Mouse (Mus musculus) intestine, embryonic 15.5 days (tissue): Measurements from ENCODE around the gene H2-Oa. TPM values are rescaled to one million over a fixed set of nuclear protein-coding genes. Genes with fewer than 3 reads are reported as not detected.

Source experiments
- ATAC-seq: fragments of 200-750 bp; cut with Nextera tagmentation; 2 replicates; pipeline ENCODE4 v1.8.0; 2017; ENCODE audit warnings: moderate TSS enrichment, moderate library complexity
- H3K27ac ChIP-seq: fragments of 300-500 bp; sonication (generic); 2 replicates; pipeline ENCODE4 v1.5.1; 2015; ENCODE audit warnings: mild to moderate bottlenecking, inconsistent platforms
- H3K27me3 ChIP-seq: fragments of 300-500 bp; sonication (generic); replicated peaks from 2 replicates; pipeline ENCODE4 v1.6.1; 2015; ENCODE audit warnings: inconsistent platforms
- H3K36me3 ChIP-seq: fragments of 300-500 bp; sonication (generic); 2 replicates; pipeline ENCODE4 v1.6.1; 2015; ENCODE audit warnings: inconsistent platforms
- H3K4me1 ChIP-seq: fragments of 300-500 bp; sonication (generic); replicated peaks from 2 replicates; pipeline ENCODE4 v1.6.1; 2015; ENCODE audit warnings: inconsistent platforms
- H3K4me2 ChIP-seq: fragments of 300-500 bp; sonication (generic); replicated peaks from 2 replicates; pipeline ENCODE4 v1.6.1; 2015; ENCODE audit warnings: mild to moderate bottlenecking, inconsistent platforms
- H3K4me3 ChIP-seq: fragments of 300-500 bp; sonication (generic); replicated peaks from 2 replicates; pipeline ENCODE4 v1.5.1; 2015; ENCODE audit warnings: inconsistent platforms
- H3K9ac ChIP-seq: fragments of 300-500 bp; sonication (generic); 2 replicates; pipeline ENCODE4 v1.6.1; 2015; ENCODE audit warnings: inconsistent platforms
- H3K9me3 ChIP-seq: fragments of 300-500 bp; sonication (generic); 2 replicates; pipeline ENCODE4 v1.6.1; 2016; ENCODE audit warnings: inconsistent platforms
- WGBS: fragments of 180-500 bp; shearing (Covaris S2); methylation state at CpG from one replicate; pipeline ENCODE4 v1.1.7; 2015; 5-methylcytosine and 5-hydroxymethylcytosine counted together
- polyA plus RNA-seq: library from polyadenylated mRNA; unstranded; fragments of >200 nt; fragmentation: Nextera tagmentation; extraction: Ambion mirVana; gene quantifications from 2 replicates; pipeline ENCODE4 v1.2.1, GENCODE M21; 2015

The H2-Oa gene
- polyA plus RNA-seq, 1 experiment from 2014 or later, result 0.85 TPM

DNA sequence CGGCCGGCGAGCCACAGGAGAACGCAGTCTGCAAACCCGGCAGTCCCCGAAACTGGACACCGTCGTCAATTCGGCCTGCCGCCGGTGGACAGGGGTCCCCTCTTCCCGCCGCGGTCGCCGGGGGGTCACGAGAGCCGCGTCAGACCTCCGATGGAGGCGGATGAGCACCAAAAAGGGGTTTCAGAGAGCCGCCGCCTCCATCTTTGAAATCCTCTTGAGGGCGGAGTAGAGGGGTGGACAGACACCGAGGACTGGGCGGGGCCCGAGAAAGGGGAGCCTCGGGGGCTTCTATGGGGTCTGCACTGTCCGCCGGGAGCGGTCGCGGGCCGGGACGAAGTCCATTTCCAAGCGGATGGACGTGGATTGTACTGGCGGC is 26.7 kb downstream of the H2-Oa start:
- no peaks in the 10 kb centered on the region for H3K9me3 ChIP-seq
- peak overlapping the region; percentile 100 for H3K27ac ChIP-seq
- H3K27me3 ChIP-seq, result no peaks in the 10 kb centered on the region
- H3K36me3 ChIP-seq, result peaks cover 38% of the 10 kb centered on the region
- H3K4me3 ChIP-seq, result peak overlapping the region; percentile 92
- peak overlapping the region; percentile 82 for H3K4me2 ChIP-seq
- peaks cover 29% of the 10 kb centered on the region for H3K4me1 ChIP-seq
- peak; percentile 31 for ATAC-seq
- WGBS, result under 1% methylated on average over 37 of the region's 38 CpGs
- peak overlapping the region; percentile 93 for H3K9ac ChIP-seq

DNA sequence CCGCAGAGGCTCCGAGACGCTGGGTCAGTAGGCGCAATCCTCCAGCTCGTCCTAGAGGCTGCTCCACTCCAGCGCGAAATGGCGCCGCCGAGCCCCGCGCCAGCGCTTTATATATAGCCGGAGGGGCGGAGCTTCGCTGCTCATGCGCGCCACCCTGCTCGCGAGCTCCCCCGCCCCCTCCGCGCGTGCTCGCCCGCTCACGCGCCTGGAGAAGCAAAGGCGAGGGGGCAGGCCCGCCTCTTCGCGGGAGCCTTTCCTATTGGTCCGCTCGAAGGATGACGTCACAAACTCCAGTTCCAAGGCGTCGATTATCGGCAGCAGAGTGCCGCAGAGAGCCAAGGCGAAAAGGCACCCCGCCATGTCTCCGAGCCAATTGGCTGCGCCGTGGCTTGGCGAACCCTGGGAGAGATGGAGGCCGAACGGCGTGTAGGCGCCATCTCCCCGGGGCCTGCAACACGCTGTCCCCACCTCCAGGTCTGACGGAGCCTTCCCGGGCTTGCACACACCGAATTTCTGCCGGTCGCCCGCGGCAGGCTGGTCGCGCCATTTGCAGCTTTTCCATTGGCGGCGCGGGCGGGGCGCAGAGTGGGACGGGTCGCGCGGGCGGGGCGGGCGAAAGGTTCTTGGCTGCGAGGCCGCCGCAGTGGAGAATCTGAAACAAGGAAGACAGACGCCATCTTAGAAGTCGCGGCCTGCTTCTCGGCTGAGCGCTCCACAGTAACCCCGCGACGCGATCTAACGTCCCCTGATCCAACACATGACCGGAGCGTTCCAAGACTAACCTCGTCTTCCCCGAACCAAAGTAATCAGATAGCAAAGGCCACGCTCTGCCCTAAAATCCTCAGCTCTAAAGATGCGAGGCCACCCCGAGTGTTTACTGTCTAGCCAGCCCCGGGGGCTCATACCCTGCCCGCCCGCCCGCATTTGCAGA is 27.4 kb downstream of the H2-Oa start, which contains the start of gene H2-DMa:
Gene H2-DMa, plus strand, starts transcription at position 293 of the 931 bp plus-strand sequence.
- Histone ChIP-seq H3K9me3 (no peaks in the 10 kb centered on the region), H3K27ac (peak within 1 kb of the TSS; percentile 100), H3K4me2 (peak within 1 kb of the TSS; percentile 82), H3K36me3 (peaks cover 32% of the 10 kb centered on the region), H3K4me1 (peaks cover 30% of the 10 kb centered on the region), H3K27me3 (no peaks in the 10 kb centered on the region), H3K9ac (peak within 1 kb of the TSS; percentile 93), H3K4me3 (peak within 1 kb of the TSS; percentile 92)
- under 1% methylated on average over 96 of the region's 96 CpGs for WGBS
- ATAC-seq, result peak; percentile 80

DNA sequence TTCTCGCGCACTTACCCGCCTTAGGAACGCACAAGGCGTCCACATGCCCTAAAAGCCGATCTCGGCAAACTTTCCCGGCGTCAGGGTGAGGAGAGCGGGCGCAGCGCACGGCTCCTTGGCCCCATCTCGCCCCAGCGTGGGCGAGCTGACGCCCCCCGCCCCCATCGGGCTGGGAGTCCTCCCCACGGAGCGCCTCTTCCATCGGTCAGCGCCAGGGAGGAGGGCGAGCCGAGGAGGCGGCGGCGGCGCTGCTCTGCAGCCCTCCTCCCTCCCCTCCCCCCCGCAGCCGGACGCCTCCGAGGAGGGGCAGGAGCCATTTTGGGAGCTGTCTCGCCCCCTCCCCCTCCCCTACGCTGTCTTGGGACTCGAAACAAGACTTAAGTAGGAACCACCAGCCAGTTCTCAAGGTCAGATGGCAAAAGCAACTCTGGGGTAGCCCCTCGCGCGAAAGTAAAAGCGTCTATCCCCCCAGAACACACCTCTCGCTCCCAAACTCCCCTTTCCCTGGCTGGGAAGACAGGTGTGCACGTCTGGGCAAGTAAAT is 28.1 kb downstream of the H2-Oa start:
- peaks cover 24% of the 10 kb centered on the region for H3K36me3 ChIP-seq
- no peaks in the 10 kb centered on the region for H3K27me3 ChIP-seq
- peak overlapping the region; percentile 80 for H3K4me2 ChIP-seq
- H3K27ac ChIP-seq, result peak overlapping the region; percentile 100
- H3K9ac ChIP-seq, result peak overlapping the region; percentile 79
- H3K4me1 ChIP-seq, result peaks cover 25% of the 10 kb centered on the region
- ATAC-seq, result peak; percentile 16
- H3K4me3 ChIP-seq, result peak overlapping the region; percentile 92
- H3K9me3 ChIP-seq, result no peaks in the 10 kb centered on the region
- 0% methylated on average over 41 of the region's 42 CpGs for WGBS

DNA sequence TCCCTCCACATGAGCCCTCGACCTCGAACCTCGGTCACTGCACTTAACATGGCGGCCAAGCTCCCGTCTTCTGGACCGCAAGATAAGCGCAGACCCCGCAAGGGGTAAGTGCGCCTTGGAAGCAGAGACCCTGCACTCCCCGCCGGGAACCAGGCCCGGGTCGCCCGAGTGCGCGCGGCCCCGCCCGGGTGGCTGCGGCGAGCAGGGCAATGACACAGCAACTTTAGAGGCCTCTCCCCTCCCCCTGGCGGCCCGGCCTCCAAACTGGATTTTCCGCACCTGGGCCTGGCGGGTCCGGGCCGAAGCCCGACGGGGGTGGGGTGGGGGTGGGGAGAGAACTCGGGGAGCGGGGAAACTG is 28.7 kb downstream of the H2-Oa start:
- Histone ChIP-seq H3K27me3 (no peaks in the 10 kb centered on the region), H3K4me3 (peak overlapping the region; percentile 92), H3K4me1 (peaks cover 21% of the 10 kb centered on the region), H3K27ac (peak overlapping the region; percentile 100), H3K36me3 (peaks cover 19% of the 10 kb centered on the region; the same call in 1 of the 2 replicates), H3K4me2 (peak overlapping the region; percentile 80), H3K9ac (peak overlapping the region; percentile 79), H3K9me3 (no peaks in the 10 kb centered on the region)
- 0% methylated on average over 31 of the region's 31 CpGs for WGBS
- ATAC-seq, result peak; percentile 29

DNA sequence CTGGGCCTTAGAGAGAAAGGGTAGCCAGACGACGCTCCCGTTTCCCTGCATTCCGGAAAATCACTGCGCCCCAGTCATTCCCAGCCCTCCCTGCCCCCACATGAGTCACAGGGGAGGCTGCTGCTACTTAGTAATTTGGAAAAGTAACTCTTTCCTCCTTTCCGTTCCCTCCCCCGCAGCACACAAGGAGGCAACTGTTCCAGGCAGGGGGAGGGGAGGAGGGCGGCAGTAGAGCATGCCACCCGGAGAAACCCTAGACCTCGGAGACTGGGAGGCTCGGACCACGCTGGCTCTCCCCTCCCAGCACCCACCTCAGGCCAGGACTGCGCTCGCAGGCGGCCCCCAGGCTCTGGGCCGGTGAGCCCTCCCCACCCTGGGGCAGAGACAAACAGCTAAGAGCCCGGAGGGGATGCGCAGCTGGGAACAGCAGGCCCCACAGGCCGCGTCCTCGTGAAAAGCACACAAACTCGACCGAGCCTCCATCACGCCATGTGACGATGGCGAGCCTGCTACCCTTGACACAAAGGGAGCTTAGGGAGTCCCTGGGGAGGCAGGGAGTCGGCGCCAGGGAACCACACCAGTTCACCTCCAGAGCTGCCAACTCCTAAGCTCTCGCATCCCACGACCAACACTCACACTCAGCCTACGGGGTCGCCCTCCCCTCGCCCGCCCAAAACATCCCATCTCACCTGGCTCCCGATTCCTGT is 29.2 kb downstream of the H2-Oa start:
- Histone ChIP-seq H3K9ac (peak overlapping the region; percentile 79), H3K27me3 (no peaks in the 10 kb centered on the region), H3K4me3 (peak overlapping the region; percentile 92), H3K9me3 (no peaks in the 10 kb centered on the region), H3K27ac (peak overlapping the region; percentile 100), H3K36me3 (peaks cover 16% of the 10 kb centered on the region; the same call in 1 of the 2 replicates), H3K4me1 (peaks cover 20% of the 10 kb centered on the region), H3K4me2 (peak overlapping the region; percentile 80)
- WGBS, result 0% methylated on average over 34 of the region's 35 CpGs
- peak; percentile 13 for ATAC-seq

DNA sequence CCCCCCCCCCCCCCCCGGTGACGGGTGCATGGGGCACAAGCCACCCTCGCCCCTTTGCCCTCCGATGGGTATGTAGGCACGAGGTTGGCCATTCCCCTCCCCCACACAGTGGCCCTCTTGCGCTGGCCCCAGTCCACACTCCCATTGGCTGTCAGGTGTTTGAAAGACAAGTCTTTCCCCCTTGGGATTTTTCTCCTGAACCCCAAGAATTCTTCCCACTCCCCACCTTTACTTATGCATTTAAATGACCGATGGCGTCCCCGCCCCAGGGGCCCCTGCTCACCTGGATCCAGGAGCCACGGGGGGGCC is 29.7 kb downstream of the H2-Oa start:
- Histone ChIP-seq H3K4me3 (peak overlapping the region; percentile 92), H3K4me1 (peaks cover 18% of the 10 kb centered on the region), H3K27me3 (no peaks in the 10 kb centered on the region), H3K9ac (peak overlapping the region; percentile 79), H3K27ac (peak overlapping the region; percentile 100), H3K4me2 (peak overlapping the region; percentile 80), H3K36me3 (peaks cover 11% of the 10 kb centered on the region; the same call in 1 of the 2 replicates), H3K9me3 (no peaks in the 10 kb centered on the region)
- WGBS, result 1% methylated on average over 10 of the region's 10 CpGs
- peak; percentile 22 for ATAC-seq

DNA sequence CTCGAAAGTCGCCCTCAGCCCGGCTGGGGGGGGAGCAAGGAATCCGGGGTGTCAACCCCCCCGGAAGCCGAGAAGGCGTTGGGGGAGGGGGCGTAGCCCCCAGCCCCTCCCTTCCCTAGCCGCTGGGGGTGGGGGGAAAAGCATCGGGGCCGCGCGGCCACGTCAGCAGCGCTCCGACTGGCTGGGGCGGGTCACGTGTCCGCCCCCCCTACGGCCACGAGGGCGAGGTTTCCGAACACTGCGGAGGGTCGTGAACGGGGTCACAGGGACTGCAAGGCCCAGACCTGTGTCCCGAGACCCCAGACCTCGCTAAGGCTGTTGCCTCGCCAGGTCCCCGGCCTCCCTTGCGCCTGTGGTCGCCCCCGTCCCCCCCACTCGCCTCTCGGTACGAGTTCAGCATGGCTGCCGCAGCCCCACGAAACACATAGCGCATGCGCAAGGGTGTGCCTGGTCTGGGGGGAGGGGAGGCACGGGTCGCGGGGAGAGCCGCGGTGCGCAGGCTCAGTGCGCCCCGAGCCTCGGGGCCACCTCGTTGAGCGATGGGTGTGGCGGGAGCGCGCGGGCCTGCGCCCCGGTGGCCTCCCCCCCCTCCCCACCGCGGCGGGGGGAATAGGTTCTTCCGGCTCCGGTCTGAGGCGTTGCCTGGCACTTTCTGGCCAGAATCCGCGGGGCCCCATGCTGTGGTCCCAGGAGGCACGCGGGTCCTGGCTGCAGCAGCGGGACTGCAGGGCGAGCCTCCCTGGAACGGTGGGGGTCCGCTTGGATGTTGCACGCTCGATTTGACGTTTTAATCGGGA is 30.2 kb downstream of the H2-Oa start, which contains the start of gene Brd2:
Gene Brd2, minus strand, starts transcription at position 447 of the 797 bp plus-strand sequence.
- ATAC-seq, result peak; percentile 63
- no peaks in the 10 kb centered on the region for H3K27me3 ChIP-seq
- no peaks in the 10 kb centered on the region for H3K9me3 ChIP-seq
- H3K9ac ChIP-seq, result peak within 1 kb of the TSS; percentile 79
- under 1% methylated on average over 57 of the region's 75 CpGs for WGBS
- H3K36me3 ChIP-seq, result 0 out of 2 replicates have a peak, but pooled peaks cover 8% of the 10 kb centered on the region
- peak within 1 kb of the TSS; percentile 80 for H3K4me2 ChIP-seq
- H3K4me3 ChIP-seq, result peak within 1 kb of the TSS; percentile 92
- H3K27ac ChIP-seq, result peak within 1 kb of the TSS; percentile 100
- peaks cover 22% of the 10 kb centered on the region for H3K4me1 ChIP-seq

DNA sequence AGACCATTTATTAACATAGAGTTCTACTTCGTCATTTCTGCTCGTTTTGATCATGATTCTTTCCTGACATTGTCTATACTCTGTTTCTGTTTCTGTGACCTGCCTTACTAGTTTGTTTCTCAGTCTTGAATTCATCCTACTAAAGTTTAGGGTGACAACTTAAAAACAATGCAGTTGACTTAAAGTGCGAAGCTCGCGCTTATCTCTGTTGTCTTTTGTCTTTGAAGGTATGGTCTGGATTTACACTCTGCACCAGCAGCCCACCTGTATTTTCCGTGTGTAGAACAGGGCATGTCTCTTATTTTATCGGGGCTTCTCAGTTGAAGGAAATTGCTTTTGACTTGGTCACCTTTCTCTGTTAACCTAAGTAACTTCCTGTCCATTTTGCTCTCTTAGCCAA is 31.0 kb downstream of the H2-Oa start:
- WGBS, result under 1% methylated on average over 7 of the region's 7 CpGs
- 0 out of 2 replicates have a peak, but pooled peaks cover 6% of the 10 kb centered on the region for H3K36me3 ChIP-seq

DNA sequence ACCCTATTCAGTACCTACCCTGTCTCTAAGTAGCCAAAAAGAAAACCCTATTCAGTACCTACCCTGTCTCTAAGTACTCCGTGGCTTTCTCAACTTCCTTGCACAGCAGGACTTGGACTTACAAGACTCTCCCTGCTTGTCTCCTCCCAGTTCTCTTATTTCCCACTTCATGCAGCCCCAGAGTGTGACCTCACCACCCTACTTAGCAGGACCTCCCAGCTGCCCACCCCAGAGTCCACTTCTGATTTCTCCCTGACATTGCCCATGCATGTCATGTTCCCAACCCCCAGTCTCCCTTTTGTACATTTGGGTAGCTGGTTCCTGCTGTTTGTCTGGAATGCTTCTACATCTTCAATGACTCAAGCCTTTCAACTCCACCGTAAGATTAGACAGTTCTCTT is 31.4 kb downstream of the H2-Oa start:
- Histone ChIP-seq H3K4me2 (peak overlapping the region; percentile 80), H3K27me3 (no peaks in the 10 kb centered on the region), H3K9me3 (no peaks in the 10 kb centered on the region), H3K9ac (peak overlapping the region; percentile 79), H3K4me1 (peaks cover 30% of the 10 kb centered on the region), H3K36me3 (0 out of 2 replicates have a peak, but pooled peaks cover 2% of the 10 kb centered on the region), H3K4me3 (peak overlapping the region; percentile 92), H3K27ac (peak overlapping the region; percentile 100)
- ATAC-seq, result no peak
- 0% methylated on average over 2 of the region's 2 CpGs for WGBS

More for the DNA sequence above, 31.0 kb downstream of the H2-Oa start:
- H3K4me2 ChIP-seq, result peak overlapping the region; percentile 80
- no peak for ATAC-seq
- no peaks in the 10 kb centered on the region for H3K9me3 ChIP-seq
- H3K27me3 ChIP-seq, result no peaks in the 10 kb centered on the region
- H3K27ac ChIP-seq, result peak overlapping the region; percentile 100
- H3K4me3 ChIP-seq, result peak overlapping the region; percentile 92
- H3K4me1 ChIP-seq, result peaks cover 28% of the 10 kb centered on the region
- H3K9ac ChIP-seq, result peak overlapping the region; percentile 79

DNA sequence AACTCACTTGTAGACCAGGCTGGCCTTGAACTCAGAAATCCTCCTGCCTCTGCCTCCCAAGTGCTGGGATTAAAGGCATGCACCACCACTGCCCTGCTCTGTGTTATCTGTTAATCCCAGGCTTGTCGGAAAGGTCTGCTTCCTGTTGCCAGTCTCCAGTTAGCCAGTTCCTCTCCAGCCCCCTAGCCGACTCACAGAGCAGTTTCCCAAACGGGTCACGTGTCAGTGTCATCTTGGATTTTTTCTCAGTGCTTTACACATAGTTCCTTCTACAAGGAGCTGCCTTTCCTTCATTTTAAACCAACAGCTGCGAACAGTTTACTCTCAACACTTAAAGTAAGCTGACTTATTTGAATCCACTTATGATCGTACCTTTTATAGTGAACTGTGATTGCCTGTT is 32.5 kb downstream of the H2-Oa start:
- Histone ChIP-seq H3K27me3 (no peaks in the 10 kb centered on the region), H3K4me3 (no peak overlapping the region), H3K4me2 (peak overlapping the region; percentile 80; the same call in 1 of the 2 replicates), H3K27ac (no peak overlapping the region), H3K36me3 (no peaks in the 10 kb centered on the region), H3K4me1 (peaks cover 42% of the 10 kb centered on the region), H3K9ac (no peak overlapping the region), H3K9me3 (no peaks in the 10 kb centered on the region)
- ATAC-seq, result no peak
- WGBS, result 61% methylated on average over 6 of the region's 6 CpGs

DNA sequence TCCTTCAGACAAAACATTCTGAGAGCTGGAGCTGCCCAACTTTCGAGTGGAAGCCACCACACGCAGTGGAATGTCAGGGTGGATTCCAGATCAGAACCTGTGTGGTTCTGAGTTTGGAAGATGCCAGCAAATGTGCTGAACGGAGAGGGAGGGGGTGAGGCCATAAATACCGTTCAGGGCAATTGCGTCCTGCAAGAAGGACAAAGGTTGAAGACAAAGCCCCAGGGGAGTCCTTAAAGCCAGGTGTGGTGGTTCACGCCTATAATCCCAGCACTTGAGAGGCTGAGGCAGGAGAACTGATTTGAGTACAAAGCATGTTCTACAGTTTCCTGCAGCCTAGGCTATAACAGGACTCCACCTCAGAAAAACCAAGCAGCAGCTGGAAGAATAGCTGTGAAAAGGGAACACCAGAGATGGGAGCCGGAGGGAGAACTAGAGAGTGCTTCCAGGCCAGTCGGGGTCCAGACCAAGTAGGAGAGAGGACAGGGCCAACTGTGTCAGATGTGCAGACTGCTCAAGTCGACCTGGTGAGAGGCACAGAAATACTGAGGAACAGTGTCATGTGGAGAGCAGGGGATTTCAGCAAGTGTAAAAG is 34.8 kb downstream of the H2-Oa start:
- ATAC-seq, result peak; percentile 0; the same call in 1 of the 2 replicates
- H3K4me3 ChIP-seq, result no peak overlapping the region
- peak overlapping the region; percentile 24; the same call in 1 of the 2 replicates for H3K4me2 ChIP-seq
- H3K36me3 ChIP-seq, result no peaks in the 10 kb centered on the region
- peaks cover 42% of the 10 kb centered on the region for H3K4me1 ChIP-seq
- peak overlapping the region; percentile 64 for H3K27ac ChIP-seq
- 41% methylated on average over 9 of the region's 9 CpGs for WGBS
- H3K9ac ChIP-seq, result no peak overlapping the region
- no peaks in the 10 kb centered on the region for H3K27me3 ChIP-seq
- H3K9me3 ChIP-seq, result no peaks in the 10 kb centered on the region
